Mouse (Mus musculus) brain, embryonic 14.5 days (tissue): ENCODE results near the gene Sox18.

Source experiments
- CTCF ChIP-seq: fragments of 200-500 bp; IDR thresholded peaks from 2 replicates; pipeline ENCODE4 v1.5.1; 2012; ENCODE audit warnings: inconsistent platforms, mild to moderate bottlenecking, moderate library complexity, borderline replicate concordance; ENCODE audit not compliant: insufficient read depth, insufficient read length; ENCODE audit errors: extremely low read depth
- POLR2A ChIP-seq: fragments of 200-500 bp; IDR thresholded peaks from 2 replicates; pipeline ENCODE4 v1.6.1; 2012; ENCODE audit warnings: mild to moderate bottlenecking, inconsistent platforms, borderline replicate concordance; ENCODE audit not compliant: poor library complexity, insufficient read depth, insufficient read length, severe bottlenecking; ENCODE audit errors: extremely low read depth

DNA sequence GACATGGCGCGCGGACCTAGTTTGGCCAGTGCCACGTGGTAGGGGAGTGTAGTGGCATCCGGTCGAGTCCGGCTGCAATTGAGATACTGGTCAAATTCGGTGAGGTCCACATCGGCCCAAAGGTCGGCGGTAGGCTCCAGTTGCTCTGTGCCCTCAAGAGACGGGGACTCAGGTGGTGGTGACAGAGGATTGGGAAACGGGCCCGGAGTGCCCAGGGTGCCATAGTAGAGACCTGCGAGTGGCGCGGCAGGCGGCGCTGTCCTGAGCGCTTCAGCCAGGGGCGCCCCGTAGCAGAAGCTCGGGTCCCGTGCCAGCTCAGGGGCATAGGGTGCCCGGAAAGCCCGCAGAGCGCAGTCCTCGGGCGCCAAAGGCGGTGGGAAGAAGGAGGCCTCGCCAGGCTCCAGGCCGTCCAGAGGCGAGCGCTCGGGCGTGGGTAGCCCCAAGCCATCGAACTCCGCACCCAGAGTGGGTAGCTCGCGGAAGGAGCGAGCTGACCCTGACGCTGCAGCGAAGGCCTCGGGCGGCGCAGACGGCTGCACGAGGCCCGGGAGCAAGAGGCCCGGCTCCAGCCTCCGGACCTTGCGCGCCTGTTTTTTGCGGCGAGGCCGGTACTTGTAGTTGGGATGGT lies 1.0 kb downstream of the Sox18 start:
- no peak for TF ChIP-seq CTCF
- no peak for TF ChIP-seq POLR2A
